Mouse (Mus musculus) stomach, adult 2 months (tissue): ENCODE data around the gene Rtp2. TPM values are rescaled to one million over a fixed set of nuclear protein-coding genes. Genes with fewer than 3 reads are reported as not detected.

ENCODE experiments used
- polyA plus RNA-seq: library from polyadenylated mRNA; depleted of rRNA; stranded (reverse); fragments of >200 nt; gene quantifications from 2 replicates; pipeline ENCODE4 v1.2.3, GENCODE M21; 2012; rRNA removed

Gene Rtp2
- not detected in 2 replicates for polyA plus RNA-seq

GRCm38 (mm10) chr16:23932294-23932693 lies at the start of gene Rtp2:
Rtp2 (minus strand) TSS chr16:23932394.

GRCm38 (mm10) chr16:23890636-23891035 lies 41.6 kb downstream of the Rtp2 start, which contains the start of gene Sst:
Sst (minus strand) TSS chr16:23890958.

Other genes with a start within 250 kb of the Rtp2 start
- gene Sst, start 41.4 kb downstream of the Rtp2 start, polyA plus RNA-seq = 676 and 913 TPM in 2 replicates
- not detected in 2 replicates for gene Gm37419, start 56.1 kb upstream of the Rtp2 start, polyA plus RNA-seq
- gene Bcl6, start 56.5 kb upstream of the Rtp2 start, polyA plus RNA-seq = 4.6 and 6.0 TPM in 2 replicates